Mouse (Mus musculus) A20 (cell line): ENCODE data around the gene Pnpo.

Experiments used
- DNase-seq: peaks from one replicate; pipeline ENCODE4 v3.0.0-alpha.2; 2011; ENCODE audit warnings: low read depth, low spot score

The Pnpo gene

DNA sequence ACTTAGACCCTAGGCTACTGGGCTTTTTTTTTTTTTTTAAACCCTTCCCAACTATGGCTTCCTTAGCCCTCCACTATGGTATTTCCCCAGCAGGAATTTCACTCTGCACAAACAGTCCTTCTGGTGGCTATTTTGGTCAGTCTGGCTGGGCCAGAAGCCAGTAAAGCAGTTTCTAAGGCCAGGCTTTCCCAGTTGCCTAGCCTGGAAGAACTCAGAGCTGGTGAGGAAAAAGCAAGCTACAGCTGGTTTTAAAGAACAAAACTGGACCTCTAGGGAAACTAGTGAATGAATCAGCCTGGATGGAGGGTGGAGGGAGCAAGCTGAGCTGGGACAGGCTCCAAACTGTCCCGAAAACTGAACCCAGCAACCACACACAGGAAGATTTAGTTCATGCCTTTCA is 26.0 kb upstream of the Pnpo start:
- no peak for DNase-seq

DNA sequence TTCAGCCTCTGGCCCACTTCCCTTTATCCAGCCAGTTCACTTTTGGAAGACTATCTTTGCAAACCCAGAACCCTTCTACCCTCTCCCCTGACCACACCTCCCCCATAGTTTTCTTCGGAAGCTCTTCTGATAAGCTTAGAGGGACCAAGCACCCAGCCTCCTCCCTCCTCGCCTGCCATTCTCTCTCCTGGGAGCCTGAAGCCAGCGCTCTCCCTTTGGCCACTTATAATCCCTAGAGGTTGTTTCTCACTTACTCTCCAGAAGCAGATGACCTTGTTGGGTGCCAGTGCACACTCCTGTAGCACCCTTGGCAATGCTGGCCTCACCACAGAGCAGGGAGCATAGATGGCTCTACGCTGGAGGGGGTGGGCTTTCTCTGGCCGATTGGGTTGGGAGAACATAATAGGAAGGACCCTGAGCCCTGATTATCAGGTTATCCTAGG is 25.5 kb upstream of the Pnpo start:
- no peak for DNase-seq

DNA sequence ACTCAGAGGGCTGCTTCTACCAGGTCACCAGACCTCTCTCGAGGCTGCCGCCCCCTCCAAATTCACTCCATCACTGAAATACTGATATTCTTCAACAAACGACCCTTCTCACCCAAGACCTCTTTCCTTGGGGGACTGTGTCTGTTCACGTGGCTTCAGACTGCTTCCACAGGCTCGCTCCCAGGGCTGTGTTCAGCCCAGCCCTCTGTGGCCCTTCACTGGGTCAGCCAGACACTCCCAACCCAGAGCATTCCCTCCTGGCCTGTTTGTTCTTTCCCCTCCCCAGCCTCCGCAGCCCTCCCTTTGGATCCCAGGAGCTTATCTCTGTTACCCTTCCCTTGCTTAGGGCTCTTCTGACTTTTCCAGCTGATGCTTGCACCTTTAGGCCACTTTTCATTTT is 24.7 kb upstream of the Pnpo start:
- no peak for DNase-seq

GRCm38 (mm10) chr11:96967544-96968269 is 23.9 kb upstream of the Pnpo start:
- DNase-seq: peak; percentile 74

GRCm38 (mm10) chr11:96966914-96967543 is 23.2 kb upstream of the Pnpo start:
- peak; percentile 71 for DNase-seq

DNA sequence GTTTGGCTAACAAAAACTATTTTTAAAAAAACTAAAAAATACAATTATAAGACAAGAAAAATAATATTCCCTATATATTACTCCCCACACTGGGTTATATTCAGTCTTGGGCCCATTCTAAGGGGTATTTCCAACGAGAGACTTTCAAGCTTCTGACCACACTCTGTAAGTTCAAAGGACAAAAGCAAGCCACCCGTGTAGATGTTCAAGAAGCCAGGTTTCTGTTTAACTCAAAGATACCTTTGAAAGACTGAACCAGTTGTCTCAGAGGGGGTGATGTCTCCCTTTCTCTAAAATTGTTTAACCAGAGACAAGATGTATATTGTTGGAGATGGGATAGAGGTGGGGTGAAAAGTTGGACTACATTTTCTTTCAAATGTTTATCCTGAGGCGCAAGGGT is 22.4 kb upstream of the Pnpo start:
- DNase-seq: no peak

DNA sequence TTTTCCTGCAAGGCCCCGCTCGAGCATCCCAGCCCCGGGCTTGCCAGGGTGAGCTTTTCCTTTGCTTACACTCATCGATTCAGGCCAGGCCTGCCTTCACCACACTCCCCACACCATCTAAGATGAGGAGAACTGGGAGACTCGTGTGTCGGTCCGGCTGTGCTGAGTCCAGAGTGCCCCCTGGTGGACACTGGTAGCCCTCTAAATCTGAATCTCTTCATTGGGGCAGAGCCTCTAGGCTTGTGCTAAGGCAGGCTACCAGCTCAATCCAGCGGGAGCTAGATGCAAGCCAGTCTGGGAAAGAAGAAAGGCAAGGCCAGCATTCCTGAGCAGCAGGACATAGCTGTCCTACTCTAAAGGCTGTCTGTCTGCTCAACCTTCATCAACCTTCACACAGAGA is 19.8 kb upstream of the Pnpo start:
- peak; percentile 81 for DNase-seq

DNA sequence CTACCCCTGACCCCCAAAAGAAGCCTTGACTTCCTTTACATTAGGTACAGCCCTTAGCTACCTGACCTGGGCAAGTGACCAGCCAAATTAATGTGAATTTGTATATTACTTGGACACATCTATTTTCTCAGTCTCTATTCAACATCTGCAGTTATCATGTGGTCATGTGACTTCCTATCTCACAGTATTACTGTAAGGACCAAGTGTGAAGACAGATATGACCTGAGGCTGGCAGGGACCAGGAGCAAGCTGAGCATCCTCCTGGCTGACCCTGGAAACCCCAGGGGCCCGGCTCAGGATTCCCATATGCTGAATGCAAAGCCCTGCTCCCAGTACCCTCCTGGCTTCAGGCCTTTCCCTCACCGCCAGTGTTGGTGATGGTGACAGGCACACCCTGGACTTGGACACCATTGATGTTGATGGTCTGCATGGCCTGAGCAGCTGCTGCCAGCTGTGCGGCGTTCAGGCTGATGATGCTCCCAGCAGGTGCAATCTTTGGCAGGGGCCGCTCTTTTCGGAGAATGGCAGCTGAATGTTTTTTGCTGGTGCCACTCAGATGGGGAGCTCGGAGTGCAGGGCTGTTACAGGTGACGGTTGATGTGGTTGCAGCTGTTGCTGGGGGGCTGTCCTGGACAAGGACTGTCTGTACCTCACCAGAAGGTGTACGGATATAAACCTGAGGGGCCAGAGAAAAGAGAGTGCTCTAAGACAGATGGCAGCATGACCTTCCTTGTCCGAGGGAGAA is 13.4 kb upstream of the Pnpo start:
- no peak for DNase-seq

- DNase-seq: peak; percentile 31
Observed at GRCm38 (mm10) chr11:96956009-96956724, 12.4 kb upstream of the Pnpo start.

DNA sequence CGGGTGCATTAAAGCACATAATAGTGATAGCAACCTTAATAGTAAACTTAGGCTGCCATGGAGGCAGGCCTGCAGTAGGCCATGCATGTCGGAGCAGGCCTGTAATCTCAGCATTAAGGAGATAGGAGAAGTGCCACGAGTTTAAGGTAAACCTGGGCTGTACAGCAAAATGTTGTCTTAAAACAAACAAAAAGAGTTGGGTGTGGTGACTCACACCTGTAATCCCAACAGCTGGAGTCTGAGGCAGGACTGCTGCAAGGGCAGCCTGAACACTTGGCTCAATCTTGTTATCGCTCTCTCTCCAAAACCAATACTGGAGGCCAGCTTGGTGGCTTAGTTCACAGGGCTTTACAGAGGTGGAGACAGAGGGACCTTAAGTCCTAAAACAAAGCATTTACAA is 11.3 kb upstream of the Pnpo start:
- no peak for DNase-seq

- DNase-seq: no peak
Observed at GRCm38 (mm10) chr11:96952896-96953295, 9.1 kb upstream of the Pnpo start.

DNA sequence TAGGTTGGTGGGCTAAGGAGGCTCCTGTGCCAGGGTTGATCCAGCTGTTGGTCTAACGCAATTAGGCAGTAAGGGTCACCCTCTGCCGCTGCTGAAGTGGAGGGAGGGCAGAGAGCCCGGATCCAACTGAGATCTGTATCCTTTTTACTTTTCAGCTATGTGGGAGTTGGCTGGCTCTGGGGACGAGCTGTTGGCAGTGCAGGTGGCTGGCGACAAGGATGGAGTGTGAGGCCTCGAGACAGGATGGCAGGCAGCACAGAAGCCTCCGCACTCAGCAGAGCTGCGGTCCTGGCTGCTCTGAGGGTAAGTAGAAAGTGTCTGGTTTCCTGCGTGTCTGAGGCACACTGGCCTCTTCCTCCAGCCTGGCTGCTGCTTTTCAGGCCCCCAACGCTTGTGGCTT is 8.6 kb upstream of the Pnpo start:
- no peak for DNase-seq

DNA sequence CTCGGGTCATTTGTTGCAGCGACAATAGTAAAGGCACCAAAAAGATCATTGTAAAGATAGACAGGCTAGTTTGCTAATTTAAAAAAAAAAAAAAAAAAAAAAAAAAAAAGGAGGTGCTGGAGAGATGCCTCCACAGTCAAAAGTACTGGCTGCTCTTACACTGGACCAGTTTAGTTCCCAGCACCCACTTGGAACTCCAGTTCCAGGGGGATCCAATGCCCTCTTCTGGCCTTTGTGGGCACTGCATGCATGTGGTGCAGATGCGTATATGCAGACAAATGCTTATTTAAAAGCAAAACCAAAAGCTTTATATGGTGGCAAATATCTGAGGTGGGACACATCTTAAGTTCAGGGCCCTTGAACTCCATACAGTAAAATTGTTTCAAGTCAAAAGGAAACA is 7.0 kb upstream of the Pnpo start:
- peak; percentile 49 for DNase-seq

- no peak for DNase-seq
Observed at GRCm38 (mm10) chr11:96947849-96948248, 4.1 kb upstream of the Pnpo start.

GRCm38 (mm10) chr11:96946498-96946897 is 2.7 kb upstream of the Pnpo start:
- no peak for DNase-seq

DNA sequence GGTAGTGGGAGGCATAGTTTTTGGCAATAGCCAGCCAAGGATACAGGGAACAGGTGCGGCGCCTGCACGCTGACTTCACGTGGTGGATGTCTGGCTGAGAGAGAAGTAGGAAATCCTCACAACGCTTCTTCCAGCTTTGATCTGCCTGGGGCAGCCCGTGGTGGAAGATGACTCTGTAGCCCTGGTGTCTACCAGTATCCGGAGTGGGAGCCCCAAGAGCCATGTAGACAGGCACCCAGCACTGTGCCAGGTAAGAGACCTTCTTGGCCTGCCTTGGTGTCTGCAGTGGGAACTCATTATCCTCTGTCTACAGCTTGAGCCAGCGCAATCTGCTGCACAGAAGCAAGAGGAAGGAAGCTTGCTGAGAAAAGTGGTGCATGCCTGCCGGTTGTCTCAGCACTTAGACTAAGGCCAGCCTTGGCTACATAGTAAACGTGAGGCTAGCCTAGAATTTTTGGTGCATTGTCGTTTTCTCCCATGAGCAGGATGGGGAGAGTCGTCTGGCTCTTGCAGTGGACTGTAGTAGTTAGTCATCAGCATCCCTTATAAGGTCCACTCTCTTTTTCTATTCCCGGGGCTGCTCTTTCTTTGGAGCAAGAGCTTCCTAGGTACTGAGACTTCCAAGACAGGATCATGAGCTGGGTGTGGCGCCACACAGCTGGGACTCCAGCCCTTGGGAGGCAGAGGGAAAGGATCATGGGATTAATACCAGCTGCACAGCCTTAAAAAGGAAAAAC is 1.2 kb upstream of the Pnpo start:
- DNase-seq: peak; percentile 59

- DNase-seq: no peak
Observed at GRCm38 (mm10) chr11:96941989-96942590, 1.7 kb downstream of the Pnpo start.

GRCm38 (mm10) chr11:96940578-96941465 is 3.0 kb downstream of the Pnpo start:
- DNase-seq: no peak

DNA sequence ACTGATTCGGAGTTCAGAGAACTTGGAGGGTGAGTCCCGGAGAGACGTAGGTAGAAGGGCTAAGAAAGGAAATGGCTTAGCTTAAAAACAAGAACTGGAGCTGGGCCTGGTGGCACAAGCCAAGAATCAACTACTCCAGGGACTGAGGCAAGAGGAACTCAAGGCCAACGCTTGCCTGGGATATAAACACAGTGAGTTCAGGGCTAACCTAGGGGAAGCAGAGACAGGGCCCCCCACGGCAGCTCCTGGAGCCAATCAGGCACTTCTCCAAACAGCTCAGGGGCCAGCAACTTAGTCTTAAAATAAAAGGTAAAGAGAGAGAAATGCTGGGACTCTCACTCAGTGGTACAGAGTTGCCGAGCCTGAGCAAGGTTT is 5.4 kb downstream of the Pnpo start:
- DNase-seq: no peak
